ENCODE assay signal across 15 mouse cellular contexts in genomic region chr12:79851898-79852297, GRCm38 (mm10).
DNase-seq lines count a peak whose midpoint lies in the region; ATAC-seq and TF ChIP-seq lines count a peak whose summit lies in the region.
"Had no signal": no experiment of that assay in that cellular context is flagged by ENCODE, and none has a peak within 500 bp of the region (broad histone marks: within the 10 kb centered on the region; RNA-seq: fewer than 3 reads in every experiment).

No protein-coding gene starts in this region.

- peak overlapping the region; percentile 30; the same call in 1 of the 2 replicates for H3K27ac ChIP-seq in heart, postnatal 0 days (ENCODE audit: low read depth)
- H3K27ac ChIP-seq in stomach, embryonic 15.5 days = peak overlapping the region; percentile 28; the same call in 1 of the 2 replicates
- no peak overlapping the region for H3K27ac ChIP-seq in stomach, postnatal 0 days (replicated peaks)
- H3K27ac ChIP-seq in embryonic facial prominence, embryonic 10.5 days (replicated peaks) = peak overlapping the region; percentile 7; the same call in 1 of the 2 replicates
- no peak overlapping the region for H3K27ac ChIP-seq in liver, embryonic 11.5 days (ENCODE audit: low read depth, low read length)
- H3K27ac ChIP-seq: left cerebral cortex, adult 2 months had no signal

- no peak overlapping the region for H3K4me3 ChIP-seq in heart, postnatal 0 days (ENCODE audit: low read depth, low read length)
- H3K4me3 ChIP-seq in stomach, embryonic 15.5 days (replicated peaks) = no peak overlapping the region
- H3K4me3 ChIP-seq in stomach, postnatal 0 days (ENCODE audit: low read depth, low read length) = no peak overlapping the region
- H3K4me3 ChIP-seq in embryonic facial prominence, embryonic 10.5 days = no peak overlapping the region
- H3K4me3 ChIP-seq in liver, embryonic 11.5 days (ENCODE audit: low read depth, low read length) = no peak overlapping the region
- H3K4me3 ChIP-seq: left cerebral cortex, adult 2 months; megakaryocyte, embryonic 14.5 days had no signal

- intact Hi-C loops in heart, postnatal 36 days (cut with DNase I) = no loop called here

- H3K4me2 ChIP-seq in heart, postnatal 0 days (ENCODE audit: low read depth, low read length) = no peak overlapping the region
- no peak overlapping the region for H3K4me2 ChIP-seq in stomach, embryonic 15.5 days
- no peak overlapping the region for H3K4me2 ChIP-seq in stomach, postnatal 0 days (replicated peaks; ENCODE audit: low read depth)
- no peak overlapping the region for H3K4me2 ChIP-seq in liver, embryonic 11.5 days

- DNase-seq in heart, postnatal 0 days (ENCODE audit: low spot score) = no peak
- DNase-seq in heart, postnatal 36 days = no peak
- no peak for DNase-seq in stomach, postnatal 0 days (ENCODE audit: low spot score)
- no peak for DNase-seq in embryonic facial prominence, embryonic 10.5 days (ENCODE audit: low spot score)
- no peak for DNase-seq in frontal cortex, postnatal 10 days (ENCODE audit: low spot score in 2 of 2)
- no peak for DNase-seq in liver, embryonic 11.5 days (ENCODE audit: low spot score)
- DNase-seq: adrenal gland, postnatal 10 days; cerebellum, adult 9-10 months; kidney, adult 18-20 months; lung, adult 2 months; retina, postnatal 1 day; spleen, adult 18-20 months had no signal

- H3K4me1 ChIP-seq in heart, postnatal 0 days (ENCODE audit: control insufficient read depth, insufficient read depth) = peaks cover 24% of the 10 kb centered on the region
- H3K4me1 ChIP-seq in stomach, embryonic 15.5 days = peaks cover 36% of the 10 kb centered on the region
- H3K4me1 ChIP-seq in stomach, postnatal 0 days (replicated peaks; ENCODE audit: control insufficient read depth, insufficient read depth) = 0 out of 2 replicates have a peak, but pooled peaks cover 9% of the 10 kb centered on the region
- peaks cover 71% of the 10 kb centered on the region for H3K4me1 ChIP-seq in embryonic facial prominence, embryonic 10.5 days
- H3K4me1 ChIP-seq in liver, embryonic 11.5 days (replicated peaks; ENCODE audit: control insufficient read depth, insufficient read depth, low read length) = peaks cover 21% of the 10 kb centered on the region

- no peak for ATAC-seq in heart, postnatal 0 days (ENCODE audit: insufficient read depth, low read depth)
- no peak for ATAC-seq in stomach, embryonic 15.5 days (ENCODE audit: insufficient read depth, low FRiP score, low read depth)
- ATAC-seq in stomach, postnatal 0 days (ENCODE audit: low FRiP score, low TSS enrichment) = no peak
- ATAC-seq in liver, embryonic 11.5 days (replicated peaks; ENCODE audit: low FRiP score) = no peak

- no peak for TF ChIP-seq EP300 in heart, postnatal 0 days (IDR thresholded peaks at IDR 0.05; ENCODE audit: low read depth)
- no peak for TF ChIP-seq EP300 in stomach, postnatal 0 days (optimal IDR thresholded peaks at IDR 0.05)

- no peaks in the 10 kb centered on the region for H3K9me3 ChIP-seq in heart, postnatal 0 days (replicated peaks; ENCODE audit: control insufficient read depth, low read length)
- no peaks in the 10 kb centered on the region for H3K9me3 ChIP-seq in stomach, embryonic 15.5 days
- H3K9me3 ChIP-seq in stomach, postnatal 0 days (ENCODE audit: control insufficient read depth, low read length) = no peaks in the 10 kb centered on the region
- H3K9me3 ChIP-seq in embryonic facial prominence, embryonic 10.5 days = no peaks in the 10 kb centered on the region; the same call in 1 of the 2 replicates
- no peaks in the 10 kb centered on the region for H3K9me3 ChIP-seq in liver, embryonic 11.5 days (ENCODE audit: control insufficient read depth, low read length)

- 84% methylated on average over 8 of the region's 8 CpGs for WGBS in heart, postnatal 0 days
- 83% methylated on average over 8 of the region's 8 CpGs for WGBS in stomach, embryonic 15.5 days
- whole genome bisulfite sequencing in stomach, postnatal 0 days = 70% methylated on average over 8 of the region's 8 CpGs
- 90% methylated on average over 8 of the region's 8 CpGs for WGBS in embryonic facial prominence, embryonic 10.5 days
- 88% methylated on average over 8 of the region's 8 CpGs for WGBS in liver, embryonic 11.5 days

- no peak overlapping the region for H3K9ac ChIP-seq in heart, postnatal 0 days (replicated peaks; ENCODE audit: low read depth, low read length)
- H3K9ac ChIP-seq in stomach, embryonic 15.5 days = no peak overlapping the region
- no peak overlapping the region for H3K9ac ChIP-seq in stomach, postnatal 0 days (ENCODE audit: low read length)
- H3K9ac ChIP-seq in liver, embryonic 11.5 days (ENCODE audit: low read depth, low read length) = no peak overlapping the region

- H3K27me3 ChIP-seq in heart, postnatal 0 days (ENCODE audit: control insufficient read depth, insufficient read depth, low read length) = no peaks in the 10 kb centered on the region
- no peaks in the 10 kb centered on the region for H3K27me3 ChIP-seq in stomach, embryonic 15.5 days (replicated peaks)
- H3K27me3 ChIP-seq in stomach, postnatal 0 days (ENCODE audit: control insufficient read depth, insufficient read depth, low read length) = no peaks in the 10 kb centered on the region
- H3K27me3 ChIP-seq in embryonic facial prominence, embryonic 10.5 days (replicated peaks; ENCODE audit: low read depth, poor library complexity, severe bottlenecking) = no peaks in the 10 kb centered on the region
- no peaks in the 10 kb centered on the region for H3K27me3 ChIP-seq in liver, embryonic 11.5 days (replicated peaks; ENCODE audit: control insufficient read depth, insufficient read depth, low read length)

- no peaks in the 10 kb centered on the region for H3K36me3 ChIP-seq in heart, postnatal 0 days (replicated peaks; ENCODE audit: control insufficient read depth, insufficient read depth, low read length)
- no peaks in the 10 kb centered on the region for H3K36me3 ChIP-seq in stomach, embryonic 15.5 days
- no peaks in the 10 kb centered on the region for H3K36me3 ChIP-seq in stomach, postnatal 0 days (ENCODE audit: control insufficient read depth, insufficient read depth, low read length)
- H3K36me3 ChIP-seq in embryonic facial prominence, embryonic 10.5 days (replicated peaks) = no peaks in the 10 kb centered on the region
- no peaks in the 10 kb centered on the region for H3K36me3 ChIP-seq in liver, embryonic 11.5 days (ENCODE audit: control insufficient read depth, insufficient read depth, low read length)

- no peak for TF ChIP-seq CTCF in heart, postnatal 0 days (IDR thresholded peaks at IDR 0.05; ENCODE audit: low read depth)
- TF ChIP-seq CTCF in stomach, postnatal 0 days (IDR thresholded peaks at IDR 0.05; ENCODE audit: low read depth) = no peak

Comparison
In these comparisons a context has a peak if more than half of its experiments do, and no peak if none do; other contexts are left out.
1. H3K27ac ChIP-seq: peak in heart, postnatal 0 days (single experiment), stomach, embryonic 15.5 days (single experiment) and embryonic facial prominence, embryonic 10.5 days (single experiment); none in stomach, postnatal 0 days (single experiment) and liver, embryonic 11.5 days (single experiment).